Mouse (Mus musculus) inflammation-experienced regulatory T-cells, adult 6 months (primary cell): ENCODE measurements around the gene Zbtb3. TPM values are rescaled to one million over a fixed set of nuclear protein-coding genes. Genes with fewer than 3 reads are reported as not detected.

Experiments used
- ATAC-seq: one replicate; pipeline ENCODE4 v1.8.0; 2017
- polyA plus RNA-seq, 3 experiments: library from polyadenylated mRNA; unstranded; fragments of 100-300 nt; shearing (Covaris generic); gene quantifications; one replicate each; pipeline ENCODE4 v1.2.1; 2017

The Zbtb3 gene
- 1 to 10 TPM; 2.1 to 3.0 (median 2.7) TPM for polyA plus RNA-seq

DNA sequence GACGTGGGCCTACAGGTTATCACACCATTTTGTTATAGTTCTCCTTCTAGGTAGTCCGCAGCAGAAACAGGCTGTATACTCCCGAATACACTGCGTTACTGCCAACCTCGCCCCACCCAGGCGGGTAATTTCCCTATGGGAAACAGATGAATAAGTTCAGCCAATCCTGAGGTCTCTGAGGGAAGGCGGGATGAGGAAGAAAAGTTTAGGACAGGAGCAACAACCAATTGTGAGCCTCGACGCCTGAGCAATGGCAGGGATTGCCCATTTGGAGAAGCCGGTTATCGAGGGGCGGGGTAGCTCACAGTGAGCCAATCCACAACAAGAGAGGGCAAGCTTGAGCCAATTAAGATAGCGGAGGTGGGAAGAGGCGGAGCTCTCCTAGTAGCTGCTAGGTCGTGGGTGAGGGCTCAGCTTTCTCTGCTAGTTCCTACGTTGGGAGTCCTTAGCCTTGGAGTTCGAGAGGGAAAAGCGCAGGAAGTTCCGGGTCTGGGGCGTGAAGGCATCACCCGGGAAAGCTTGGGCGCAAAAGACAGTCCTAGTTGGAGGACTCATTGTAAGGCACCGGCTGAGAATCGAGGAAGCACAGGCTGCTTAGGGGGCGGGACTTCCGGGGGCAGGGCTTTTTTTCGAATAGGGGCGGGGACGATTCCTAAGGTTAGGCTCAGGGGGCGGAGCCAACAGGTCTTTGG lies at the start of gene Zbtb3:
Zbtb3 (plus strand) TSS at position 426 of the 692 bp plus-strand sequence.
- peak; percentile 90 for ATAC-seq

DNA sequence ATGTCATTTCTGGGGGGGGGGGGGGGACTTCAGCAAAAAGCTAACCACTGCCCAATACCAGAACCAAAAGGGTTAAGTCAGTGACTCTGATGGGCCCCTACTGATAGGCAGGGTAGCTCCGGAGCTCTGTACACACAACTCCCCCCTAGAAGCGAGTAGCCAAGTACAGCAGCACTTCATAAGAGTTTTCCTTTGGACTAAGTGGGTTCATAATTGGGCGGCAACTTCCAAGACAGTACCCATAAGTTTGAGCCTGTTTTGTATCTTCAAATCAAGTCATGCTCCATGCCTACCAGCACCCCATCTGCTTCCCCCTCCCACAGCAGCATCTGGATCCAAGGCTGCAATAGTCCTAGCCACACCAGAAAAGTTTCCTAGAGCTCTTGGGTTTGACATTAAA lies 46.7 kb upstream of the Zbtb3 start:
- no peak for ATAC-seq

DNA sequence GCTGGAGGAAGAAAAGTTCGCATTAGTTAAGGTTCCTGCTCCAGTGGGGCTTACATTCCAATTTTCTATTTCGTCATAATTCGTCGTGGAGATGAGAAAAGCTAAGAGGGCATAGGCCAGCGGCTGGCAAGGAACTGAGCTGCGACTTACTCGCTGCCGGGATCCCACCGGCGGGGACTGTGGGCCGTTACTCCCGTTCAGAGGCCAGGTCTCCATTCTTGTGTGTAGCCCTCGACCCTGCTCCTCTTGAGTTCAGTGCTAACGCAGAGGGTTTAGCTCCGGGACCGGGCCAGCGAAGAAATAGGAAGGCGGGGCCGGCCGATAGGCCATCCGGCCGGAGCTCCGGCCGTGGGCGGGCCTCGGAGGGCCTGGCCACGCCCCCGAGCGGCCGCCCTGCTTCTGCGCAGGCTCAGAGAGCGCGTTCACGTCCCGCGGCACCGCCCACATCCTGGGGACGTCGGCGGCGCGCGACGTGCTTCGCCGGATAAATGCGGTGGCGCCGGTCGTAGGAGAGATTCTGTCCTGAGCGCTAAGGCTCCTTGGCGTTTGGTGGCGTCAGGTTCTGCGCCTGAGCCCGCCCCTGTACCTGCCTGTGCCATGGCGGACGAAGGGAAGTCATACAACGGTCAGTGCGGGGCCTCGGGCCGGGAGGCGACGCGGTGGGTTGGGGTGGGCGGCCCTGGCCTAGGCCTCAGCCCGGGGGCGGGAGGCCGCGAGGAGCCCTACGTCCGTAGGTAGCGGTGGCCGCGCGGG lies 45.5 kb upstream of the Zbtb3 start, which contains the start of gene Nxf1:
Nxf1 (plus strand) TSS at position 439 of the 753 bp plus-strand sequence.
- ATAC-seq = peak; percentile 86

DNA sequence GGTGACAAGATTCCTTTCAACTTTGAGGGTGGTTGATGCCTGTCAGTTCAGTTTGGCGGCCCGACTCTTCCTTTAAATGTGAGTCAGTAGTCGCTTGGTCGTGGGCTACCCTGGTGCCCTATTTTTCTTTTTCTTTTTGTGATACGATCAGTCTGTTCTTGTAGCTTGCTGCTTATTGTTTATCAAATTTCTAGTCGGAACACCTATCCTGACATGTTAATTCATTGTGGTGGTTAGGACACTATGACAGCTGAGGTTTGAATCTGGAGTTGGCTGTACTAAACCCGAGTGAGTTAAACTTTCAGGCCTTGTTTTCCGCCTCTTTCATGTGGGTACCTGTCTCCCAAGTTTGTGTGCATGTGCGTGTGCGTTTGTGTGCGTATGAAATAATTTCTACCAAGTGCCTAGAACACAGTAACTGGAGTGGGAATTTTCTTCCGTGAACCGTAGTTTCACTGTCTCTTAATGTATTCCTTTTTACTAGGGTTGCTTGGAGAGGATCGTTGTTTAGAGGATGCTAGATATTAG lies 44.8 kb upstream of the Zbtb3 start:
- peak; percentile 33 for ATAC-seq

DNA sequence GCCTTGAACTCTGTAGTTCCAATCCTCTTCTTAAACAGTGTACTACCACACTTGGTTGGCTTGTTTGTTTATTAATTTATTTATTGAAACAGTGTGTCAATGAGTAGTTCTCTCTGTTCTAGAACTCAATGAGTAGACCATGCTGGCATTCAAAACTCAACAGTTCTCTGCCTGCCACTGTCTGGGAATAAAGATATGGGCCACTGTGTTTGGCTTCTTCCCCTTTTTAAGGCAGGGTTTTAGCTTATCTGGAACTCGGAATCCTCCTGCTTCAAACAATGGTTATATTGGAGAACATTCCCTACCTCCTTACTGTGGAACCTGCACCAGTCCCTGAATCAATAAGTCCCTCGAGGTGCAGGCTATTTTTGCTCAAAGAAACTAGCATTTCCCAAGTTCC lies 43.5 kb upstream of the Zbtb3 start:
- no peak for ATAC-seq

DNA sequence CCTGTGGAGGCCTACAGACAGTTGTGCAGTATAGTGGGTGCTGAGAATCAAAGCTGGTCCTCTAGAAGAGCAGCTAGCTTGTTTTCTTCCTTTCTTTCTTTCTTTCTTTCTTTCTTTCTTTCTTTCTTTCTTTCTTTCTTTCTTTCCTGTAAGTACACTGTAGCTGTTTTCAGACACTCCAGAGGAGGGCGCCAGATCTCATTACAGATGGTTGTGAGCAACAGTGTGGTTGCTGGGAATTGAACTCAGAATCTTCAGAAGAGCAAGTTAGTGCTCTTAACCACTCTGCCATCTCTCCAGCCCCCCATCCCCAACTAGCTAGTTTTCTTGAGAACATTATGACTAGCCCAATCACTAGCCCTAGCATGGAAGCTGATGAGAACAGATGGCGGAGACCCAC lies 41.6 kb upstream of the Zbtb3 start:
- ATAC-seq = no peak

DNA sequence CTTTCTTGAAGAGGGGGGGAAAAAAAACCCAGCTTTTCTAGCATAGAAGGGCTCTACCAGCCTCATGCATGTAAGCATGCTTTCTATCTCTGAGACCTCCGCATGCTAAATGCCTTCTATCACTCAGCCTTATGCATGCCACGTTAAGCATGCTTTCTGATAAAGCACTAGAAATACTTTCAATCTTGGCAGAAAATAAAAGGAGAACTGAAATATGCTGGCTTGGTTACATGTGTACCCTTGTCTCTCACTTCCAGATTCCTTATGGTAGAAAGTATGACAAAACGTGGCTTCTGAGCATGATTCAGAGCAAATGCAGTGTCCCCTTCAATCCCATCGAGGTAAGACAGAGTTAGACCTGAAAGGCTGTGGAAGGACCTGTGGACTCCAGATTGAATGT lies 39.1 kb upstream of the Zbtb3 start:
- ATAC-seq = no peak

DNA sequence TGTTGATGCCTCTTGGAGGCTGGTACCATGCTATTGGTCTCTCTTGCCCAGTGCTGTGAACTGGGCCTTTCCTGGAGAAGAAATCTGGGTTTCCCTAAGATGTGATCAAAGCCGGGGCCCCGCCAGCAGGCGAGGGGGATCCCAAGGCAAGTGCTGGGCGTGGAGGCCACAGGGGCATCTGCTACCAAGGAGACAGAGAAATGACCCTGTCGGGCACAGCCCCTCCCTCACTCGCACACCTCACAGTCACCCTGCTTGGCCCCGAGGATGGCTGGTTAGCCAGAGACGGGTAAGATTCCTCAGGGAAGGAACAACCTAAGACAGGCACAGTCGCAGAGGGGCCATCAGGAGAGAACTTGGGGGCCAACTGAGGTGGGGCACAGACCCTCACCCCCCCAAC lies 36.8 kb upstream of the Zbtb3 start:
- ATAC-seq = no peak

DNA sequence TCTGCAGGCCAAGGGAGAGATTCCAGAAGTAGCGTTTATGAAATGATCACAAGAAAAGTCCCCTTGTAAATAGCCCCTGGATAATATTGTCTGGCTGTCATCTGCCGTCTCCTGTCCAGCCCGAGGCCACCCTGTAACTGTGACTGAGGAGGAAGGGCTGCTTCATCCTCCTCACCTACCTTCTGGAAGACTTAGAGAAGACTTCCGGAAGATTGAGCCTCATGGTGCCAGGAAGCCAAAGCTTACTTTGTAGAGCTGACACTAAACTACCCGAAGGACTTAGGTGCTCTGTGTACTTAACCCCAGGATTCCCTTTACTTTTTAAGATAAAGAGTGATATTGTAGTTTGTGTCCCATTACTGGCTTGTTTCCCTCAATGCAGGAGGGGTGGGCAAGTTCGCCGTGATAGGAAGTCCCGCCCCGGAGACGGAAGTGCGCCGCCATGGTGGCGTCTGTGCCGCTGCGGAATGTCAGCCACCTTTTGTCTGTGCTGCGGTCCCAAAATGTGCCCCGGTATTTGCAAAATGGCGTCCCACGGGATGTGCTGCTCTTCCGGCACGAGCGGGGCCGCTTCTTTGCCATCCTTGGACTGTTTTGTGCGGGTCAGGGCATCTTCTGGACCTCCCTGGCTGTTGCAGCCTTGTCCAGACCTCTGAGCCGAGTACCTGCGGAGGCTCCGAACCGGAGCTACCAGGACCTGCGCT lies 31.6 kb upstream of the Zbtb3 start, which contains the start of gene Tmem223:
Tmem223 (plus strand) TSS at position 430 of the 704 bp plus-strand sequence.
- ATAC-seq = peak; percentile 61

DNA sequence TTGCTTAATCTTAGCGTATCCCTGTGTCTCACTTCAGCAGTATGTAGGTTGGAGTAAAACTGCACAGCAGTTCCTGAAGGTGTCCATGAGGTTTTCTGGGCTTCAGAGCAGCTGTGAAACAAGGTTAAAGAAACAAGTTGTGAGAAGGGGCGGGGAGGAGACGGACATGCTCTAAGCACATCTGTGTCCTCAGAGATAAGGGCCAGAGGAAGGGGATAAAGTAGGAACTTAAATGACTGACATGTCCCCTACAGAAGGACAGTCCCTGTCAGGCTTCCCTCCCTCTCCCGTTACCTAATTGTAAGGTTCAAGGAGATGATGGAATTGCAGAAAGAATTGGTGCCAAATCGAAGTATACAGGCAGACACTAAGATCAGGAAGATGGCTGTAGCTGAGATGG lies 29.4 kb upstream of the Zbtb3 start:
- ATAC-seq = no peak

DNA sequence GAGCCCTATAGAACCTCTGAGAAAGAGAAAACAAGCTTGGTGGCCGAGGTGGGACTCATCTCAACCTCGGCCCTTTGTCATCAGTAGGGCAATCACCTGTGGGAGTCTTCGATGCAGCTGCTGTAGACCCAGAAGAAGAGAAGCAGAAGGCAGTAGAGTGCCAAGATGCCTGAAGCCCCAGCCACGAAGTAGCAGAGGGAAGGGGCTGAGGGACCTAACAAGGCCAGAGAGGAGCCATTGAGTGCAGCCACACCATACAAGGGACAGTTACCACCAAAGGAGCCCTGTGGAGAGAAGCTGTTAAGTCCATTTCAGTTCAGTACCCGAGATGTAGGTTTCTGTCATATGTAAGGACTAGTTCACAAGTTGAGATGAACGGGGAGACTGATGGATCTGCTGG lies 28.9 kb upstream of the Zbtb3 start:
- no peak for ATAC-seq

DNA sequence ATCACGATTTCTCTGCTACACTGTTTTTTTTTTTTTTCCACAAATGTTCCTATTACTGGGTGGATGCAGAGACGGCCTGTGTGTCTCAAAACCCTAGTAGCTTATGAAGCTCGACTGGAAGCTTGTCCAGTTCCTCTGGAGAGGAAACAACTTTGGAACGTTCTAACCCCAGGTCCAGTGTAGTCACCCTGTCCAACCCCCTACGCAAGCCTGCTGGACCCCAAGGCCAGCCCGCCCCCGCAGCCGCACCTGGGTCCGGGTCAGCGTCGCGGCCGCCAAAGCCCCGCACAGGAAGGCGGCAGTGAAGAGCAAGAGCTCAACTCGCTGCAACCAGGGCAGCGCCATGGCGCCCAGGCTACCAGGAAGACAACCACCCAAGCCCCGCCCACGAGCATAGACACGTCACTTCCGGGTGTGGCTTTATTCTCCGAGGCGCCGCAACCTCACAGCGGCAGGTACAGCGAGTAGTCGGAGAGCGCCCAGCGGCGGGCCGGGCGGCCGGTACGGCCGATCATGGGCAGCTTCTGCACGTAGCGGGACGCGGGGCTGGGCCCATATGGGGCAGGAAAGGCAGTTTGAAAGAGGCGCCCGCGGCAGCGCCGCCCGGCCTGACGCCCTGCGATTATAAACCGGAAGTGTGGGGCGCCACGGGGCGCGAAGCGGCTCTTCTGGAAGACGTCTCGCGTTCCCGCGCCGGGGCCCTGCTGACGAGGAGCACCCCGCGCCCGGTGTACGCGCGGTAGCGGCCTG lies 28.1 kb upstream of the Zbtb3 start, which contains the start of gene Tmem179b:
Tmem179b (minus strand) TSS at position 382 of the 750 bp plus-strand sequence.
- ATAC-seq = peak; percentile 84

DNA sequence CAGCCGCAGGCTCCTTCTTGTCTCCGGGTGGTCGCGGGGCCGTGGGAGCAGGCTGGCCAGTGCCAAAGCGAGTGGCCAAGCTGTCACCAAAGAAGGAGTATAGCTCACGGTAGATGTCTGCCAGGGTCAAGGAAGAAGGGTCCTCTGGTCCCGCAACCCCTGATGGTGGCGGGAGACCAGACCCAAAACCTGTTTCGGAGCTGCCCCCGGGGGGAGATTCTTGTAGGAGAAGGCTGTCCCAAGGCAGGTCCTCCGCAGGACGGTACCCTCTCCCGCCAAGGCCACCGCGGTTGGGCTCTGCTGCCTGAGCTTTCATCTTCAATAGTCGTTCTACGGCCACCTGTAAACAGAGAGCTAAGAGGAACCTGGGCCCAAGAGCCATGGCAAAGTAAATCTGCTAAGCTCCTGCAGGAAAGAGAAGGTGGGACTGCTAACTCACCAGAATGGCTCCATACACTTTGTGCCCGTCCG lies 27.4 kb upstream of the Zbtb3 start:
- ATAC-seq = no peak

DNA sequence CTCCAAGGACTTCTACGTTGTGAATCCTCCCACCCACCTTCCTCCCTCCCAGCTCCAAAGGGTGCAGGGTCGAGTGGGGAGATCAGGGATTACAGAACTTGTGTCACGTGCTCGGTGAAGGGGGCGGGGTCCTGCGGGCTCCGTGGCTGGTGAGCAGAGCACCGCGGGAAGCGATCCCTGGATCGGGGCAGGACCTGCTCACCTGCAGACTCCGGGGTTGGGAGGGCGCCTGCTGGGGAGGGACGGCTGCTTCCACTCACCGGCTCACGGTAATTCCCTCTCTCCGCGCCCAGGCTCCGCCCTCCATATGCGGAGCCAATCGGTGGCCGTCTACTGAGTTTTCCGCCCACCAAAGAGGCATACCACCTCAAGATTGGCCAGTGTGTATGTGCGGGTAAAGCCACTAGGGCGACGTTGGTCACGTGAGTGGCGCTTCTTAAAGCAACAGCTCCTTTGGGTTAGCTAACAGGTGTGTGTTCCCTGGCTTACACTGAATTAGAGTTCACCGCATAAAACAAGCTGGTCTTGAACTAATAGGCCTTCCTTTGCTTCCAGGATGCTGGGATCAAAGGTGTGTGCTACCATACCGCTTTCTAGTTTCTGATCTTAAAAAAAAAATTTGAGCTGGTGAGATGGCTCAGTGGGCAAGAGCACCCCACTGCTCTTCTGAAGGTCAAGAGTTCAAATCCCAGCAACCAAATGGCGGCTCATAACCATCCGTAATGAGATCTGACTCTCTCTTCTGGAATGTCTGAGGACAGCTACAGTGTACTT lies 16.2 kb upstream of the Zbtb3 start, which contains the start of gene Taf6l:
Taf6l (minus strand) TSS at position 410 of the 774 bp plus-strand sequence.
- peak; percentile 100 for ATAC-seq

DNA sequence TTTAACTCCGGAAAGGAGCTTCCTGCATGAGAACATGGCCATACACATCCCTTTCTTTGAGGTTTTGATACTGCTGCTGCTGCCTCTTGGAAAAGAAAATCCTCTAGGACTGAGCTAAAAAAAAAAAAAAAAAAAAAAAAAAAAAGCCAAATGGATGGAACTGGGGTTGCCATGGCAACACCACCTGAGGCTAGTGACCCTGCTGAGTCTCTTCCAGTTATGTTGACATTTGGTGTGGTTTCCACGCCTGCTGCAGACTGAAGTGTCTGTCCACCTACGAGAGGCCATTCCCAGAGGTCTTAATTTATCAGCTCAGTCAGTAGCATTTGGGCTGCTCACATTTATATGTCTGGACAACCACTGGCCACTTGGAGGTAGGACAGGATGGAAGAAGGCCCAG lies 13.8 kb upstream of the Zbtb3 start:
- no peak for ATAC-seq

DNA sequence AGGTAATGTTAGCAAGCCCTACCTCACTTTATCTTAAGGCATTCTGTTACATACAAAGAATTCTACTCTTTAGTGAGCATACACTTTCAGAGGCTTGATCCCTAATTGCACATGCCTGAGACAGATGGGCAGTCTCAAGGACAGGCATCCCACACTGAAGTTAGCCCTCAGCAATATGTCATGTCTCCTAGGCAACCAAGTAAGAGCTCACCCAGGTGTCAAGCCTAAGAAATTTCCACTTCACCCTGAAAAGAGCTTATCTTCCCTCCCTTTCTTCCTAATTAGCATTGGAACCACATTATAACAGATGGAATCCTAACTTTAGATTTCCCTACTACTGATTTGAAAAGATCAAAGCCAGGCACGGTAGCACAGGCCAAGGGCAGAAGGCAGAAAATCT lies 13.2 kb upstream of the Zbtb3 start:
- ATAC-seq = no peak

DNA sequence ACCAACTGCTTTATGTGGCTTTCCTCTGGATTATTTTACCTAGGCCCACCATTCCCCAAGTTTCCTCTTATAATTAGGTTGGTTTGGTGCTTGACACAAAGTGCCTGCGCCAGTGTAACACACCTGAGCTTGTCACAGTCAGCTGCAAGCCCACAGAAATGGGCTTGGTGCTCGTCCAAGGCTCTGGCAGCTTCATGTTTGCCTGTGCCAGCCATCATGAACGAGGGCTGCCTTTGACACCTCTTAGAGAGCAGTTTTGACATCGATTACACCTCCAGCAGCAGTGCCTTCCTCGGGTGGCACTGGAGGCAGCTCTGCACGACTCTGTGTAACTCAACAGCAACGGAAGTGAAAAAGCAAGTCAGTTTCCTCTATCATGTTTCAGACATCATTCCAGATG lies 12.2 kb upstream of the Zbtb3 start:
- no peak for ATAC-seq

DNA sequence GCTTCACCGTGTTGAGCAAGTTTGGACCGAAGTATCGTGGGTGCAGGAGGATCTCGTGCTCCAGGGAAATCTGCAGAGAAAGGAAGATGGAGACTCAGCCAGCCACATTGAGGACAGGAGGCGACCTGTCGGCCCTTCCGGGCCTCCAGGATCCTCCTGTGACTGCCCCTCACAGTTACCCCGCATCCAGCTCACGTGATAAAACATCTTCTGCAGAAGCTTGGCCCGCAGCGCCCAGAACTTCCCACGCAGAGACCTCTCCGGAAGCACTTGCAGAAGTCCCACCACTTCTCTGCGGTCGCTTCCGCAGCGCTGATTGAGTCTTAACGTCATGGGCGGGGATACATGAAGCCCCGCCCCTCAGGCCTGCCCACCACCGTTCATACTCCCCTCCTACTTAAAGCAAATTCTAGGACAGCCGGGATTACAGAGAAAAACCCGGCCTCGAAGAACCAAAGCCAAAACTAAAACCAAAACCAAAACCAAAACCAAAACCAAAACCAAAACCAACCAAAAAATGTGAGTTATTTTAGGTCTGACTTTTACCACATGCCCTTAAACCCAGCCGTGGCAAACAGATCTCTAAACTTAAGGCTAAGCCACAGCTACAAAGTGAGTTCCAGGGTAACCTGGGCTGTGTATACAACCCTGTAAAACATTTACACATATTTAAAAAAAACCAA lies 4.0 kb upstream of the Zbtb3 start, which contains the start of gene Polr2g:
Polr2g (minus strand) TSS at position 314 of the 683 bp plus-strand sequence.
- ATAC-seq = peak; percentile 68

DNA sequence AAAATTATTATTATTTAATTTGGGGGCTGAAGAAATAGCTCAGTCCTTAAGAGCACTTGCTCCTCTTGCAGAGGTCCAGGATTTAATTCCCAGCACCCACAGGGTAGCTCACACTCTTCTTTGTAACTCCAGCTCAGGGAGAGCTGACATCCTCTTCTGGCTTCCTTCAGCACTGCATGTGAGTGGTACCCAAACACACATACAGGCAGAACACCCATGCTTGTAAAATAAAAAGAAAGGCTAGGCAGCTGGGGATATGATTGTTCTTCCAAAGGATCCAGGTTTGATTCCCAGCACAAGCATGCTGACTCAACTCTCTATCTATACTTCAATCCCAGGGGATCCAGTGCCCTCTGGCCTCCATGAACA lies 3.4 kb upstream of the Zbtb3 start:
- ATAC-seq = no peak

DNA sequence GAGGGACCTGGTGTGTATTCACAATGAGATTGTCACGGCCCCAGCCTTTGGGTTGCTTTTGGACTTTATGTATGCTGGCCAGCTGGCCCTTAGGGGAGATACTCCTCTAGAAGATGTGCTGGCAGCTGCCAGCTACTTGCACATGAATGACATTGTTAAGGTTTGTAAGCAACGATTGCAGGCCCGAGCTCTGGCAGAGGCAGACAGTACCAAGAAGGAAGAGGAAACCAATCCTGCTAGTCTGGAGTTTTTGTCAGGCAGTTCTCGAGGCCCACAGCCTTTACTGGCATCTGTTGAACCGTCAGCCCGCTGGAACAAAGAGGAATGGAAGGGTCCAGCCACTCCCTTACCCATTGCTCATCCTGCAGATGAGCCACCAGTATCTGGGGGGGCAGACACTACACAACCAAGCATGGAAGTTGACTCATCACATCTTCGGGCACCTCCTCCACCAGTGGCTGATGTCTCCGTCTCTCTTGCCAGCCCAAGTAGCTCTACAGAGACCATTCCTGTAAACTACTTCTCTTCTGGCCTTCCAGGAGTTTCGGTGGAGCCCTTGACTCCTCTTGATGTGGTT lies 937 bp downstream of the Zbtb3 start:
- no peak for ATAC-seq
